Mouse (Mus musculus) large intestine, adult 2 months (tissue): Measurements from ENCODE around the gene Ces1a. TPM values are rescaled to one million over a fixed set of nuclear protein-coding genes. Genes with fewer than 3 reads are reported as not detected.

Source experiments
- DNase-seq: peaks from one replicate; pipeline ENCODE4 v3.0.0-alpha.2; 2012; ENCODE audit warnings: low read depth, low spot score
- WGBS: fragments of 180-500 bp; shearing (Covaris S2); methylation state at CpG from one replicate; pipeline ENCODE4 v1.1.7; 2018; 5-methylcytosine and 5-hydroxymethylcytosine counted together
- polyA plus RNA-seq: library from polyadenylated mRNA; depleted of rRNA; stranded (reverse); fragments of >200 nt; gene quantifications from 2 replicates; pipeline ENCODE4 v1.2.3, GENCODE M21; 2012; rRNA removed

Ces1a gene
- polyA plus RNA-seq, 1 experiment = not detected

DNA sequence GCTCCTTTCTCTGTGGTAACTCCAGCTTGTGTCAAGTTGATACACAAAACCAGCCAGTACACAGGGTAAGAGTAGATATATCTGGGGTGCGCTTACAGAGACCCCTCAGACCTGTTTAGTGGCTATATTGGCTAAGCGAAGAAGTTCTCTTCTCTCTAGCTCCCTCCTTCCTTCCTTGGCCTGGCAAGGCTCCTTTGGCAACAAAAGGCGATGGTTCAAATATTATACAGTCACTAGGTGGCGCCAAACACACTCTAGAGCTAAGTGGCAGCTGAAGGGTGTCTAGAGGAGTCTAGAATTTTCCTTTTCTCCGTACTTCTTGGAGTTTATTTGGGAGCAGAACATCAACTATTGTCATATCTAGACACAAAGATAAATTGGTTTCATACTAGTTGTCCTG lies 37.7 kb downstream of the Ces1a start:
- 20% methylated on average over 5 of the region's 5 CpGs for WGBS
- DNase-seq = peak; percentile 25

DNA sequence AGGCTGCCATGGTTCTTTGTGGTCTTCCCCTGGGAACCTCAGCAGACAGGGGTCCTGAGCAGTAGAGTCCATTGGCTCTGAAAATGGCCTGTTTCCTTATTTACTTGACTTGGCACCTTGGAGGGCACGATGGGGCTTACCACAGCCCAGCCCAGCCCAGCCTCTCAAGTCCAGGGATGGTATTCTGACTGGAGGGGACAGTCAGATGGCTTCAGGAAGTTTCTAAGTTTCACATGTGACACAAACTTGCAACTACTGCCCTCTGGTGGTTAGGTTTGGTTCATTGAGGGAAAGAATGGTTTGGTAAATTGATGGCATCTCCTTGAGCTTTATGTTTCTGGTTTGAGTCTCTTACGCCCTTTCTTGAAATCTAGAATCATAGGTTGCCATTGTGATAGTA lies 49.4 kb downstream of the Ces1a start:
- 34% methylated on average over 2 of the region's 2 CpGs for WGBS
- DNase-seq = peak; percentile 38

DNA sequence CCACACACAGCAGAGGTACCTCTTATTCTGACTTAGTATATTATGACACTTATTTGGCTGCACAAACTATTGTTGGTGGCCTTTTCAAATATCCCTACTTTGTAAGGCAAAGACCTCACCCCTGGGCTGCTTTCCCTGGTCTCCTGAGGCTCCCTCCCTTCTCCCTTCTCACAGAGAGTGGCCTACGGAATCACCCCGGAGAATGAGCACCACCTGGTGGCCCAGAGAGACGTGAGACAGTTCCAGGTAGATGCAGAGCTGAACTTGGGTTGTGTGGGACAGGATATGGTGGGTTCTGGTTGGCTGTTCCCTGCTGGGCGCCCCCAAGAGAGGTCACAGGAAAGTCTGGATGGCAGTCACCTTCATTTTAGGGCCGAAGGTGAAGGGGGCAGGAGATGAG lies 51.2 kb downstream of the Ces1a start:
- DNase-seq = no peak
- WGBS = 21% methylated on average over 5 of the region's 5 CpGs

DNA sequence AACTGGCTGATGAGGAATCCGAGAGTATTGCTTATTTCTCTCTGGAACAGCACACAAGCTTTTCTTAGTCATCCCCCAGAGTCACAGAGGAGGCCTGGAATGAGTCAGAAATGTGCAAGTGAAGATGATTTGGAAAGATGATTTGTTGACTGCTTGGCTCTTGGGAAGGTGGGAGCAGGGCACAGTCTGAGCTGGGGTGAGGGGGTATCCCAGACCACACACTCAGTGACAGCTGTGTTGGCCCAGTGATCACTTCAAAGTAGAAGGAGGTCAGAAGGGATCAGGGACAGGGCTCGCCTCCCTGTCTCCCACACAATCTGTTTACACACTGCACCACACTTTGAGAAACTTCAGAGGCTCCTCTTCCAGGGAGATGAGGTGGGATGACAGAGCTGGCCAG lies 63.6 kb downstream of the Ces1a start:
- no peak for DNase-seq
- WGBS = 52% methylated on average over 2 of the region's 2 CpGs

DNA sequence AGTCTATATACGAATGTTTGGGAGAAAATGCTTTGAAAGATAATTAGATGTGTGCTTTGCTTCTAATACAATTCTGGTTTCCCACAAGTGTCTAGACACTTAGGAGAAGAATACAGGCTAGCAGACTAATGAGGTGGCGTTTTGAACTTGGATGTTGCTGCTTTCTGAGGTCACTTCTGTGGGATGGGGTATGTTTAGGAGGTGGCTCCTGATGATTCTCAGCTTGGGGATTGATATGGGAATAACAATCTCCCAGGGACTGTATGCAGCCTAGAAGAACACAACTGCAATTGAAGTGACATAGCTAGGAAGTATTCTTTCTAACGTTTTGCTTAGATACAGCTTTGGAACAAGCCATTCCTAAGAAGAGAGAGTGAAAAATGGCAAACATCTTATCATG lies 65.5 kb downstream of the Ces1a start:
- WGBS = 80% methylated on average over 3 of the region's 3 CpGs
- no peak for DNase-seq

DNA sequence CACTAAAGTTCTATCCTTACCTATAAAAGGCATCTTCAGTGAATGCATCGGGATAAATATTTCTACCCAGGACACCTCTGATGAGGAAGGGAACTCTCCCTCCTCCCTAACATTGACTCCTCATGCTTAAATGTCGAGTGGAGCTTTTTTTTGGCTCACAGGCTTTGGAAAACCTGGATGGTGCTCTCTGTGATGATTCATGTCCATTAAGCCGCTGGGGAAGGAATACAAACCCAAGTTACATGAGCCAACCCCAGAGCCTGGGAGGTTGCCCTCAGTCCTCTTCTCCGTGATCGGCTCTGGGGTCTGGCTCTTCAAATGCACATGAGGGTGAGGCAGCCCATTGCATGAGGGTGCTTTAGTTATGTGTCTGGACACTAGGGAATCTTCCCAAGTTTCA lies 71.3 kb downstream of the Ces1a start:
- no peak for DNase-seq
- 71% methylated on average over 5 of the region's 5 CpGs for WGBS

DNA sequence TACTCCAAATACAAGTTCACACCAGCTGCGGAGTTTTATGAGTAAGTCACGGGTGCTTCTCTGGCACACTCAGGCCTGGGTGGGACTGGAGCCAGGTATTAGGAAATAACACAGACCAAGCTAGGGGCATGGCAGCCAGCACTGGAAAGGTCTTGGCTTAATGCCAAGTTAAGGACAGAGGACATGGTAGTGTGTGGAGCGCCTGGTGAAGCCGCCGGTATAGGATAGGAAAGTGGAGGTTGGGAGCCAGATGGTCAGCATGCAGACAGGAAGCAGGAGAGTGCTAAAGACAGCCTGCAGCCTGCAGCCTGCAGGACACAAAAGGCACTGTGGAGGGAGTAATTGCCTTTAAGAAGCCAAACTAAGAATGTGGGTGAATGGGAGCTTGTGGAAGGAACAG lies 75.0 kb downstream of the Ces1a start:
- DNase-seq = no peak
- WGBS = 20% methylated on average over 5 of the region's 5 CpGs

Other genes starting within 250 kb of the Ces1a start
- 39.7 and 52.6 TPM in 2 replicates for gene Mmp2, start 220.9 kb downstream of the Ces1a start, polyA plus RNA-seq
- 2.8 and 3.5 TPM in 2 replicates for gene Lpcat2, start 192.9 kb downstream of the Ces1a start, polyA plus RNA-seq
- 0.11 and 0.22 TPM in 2 replicates for gene Capns2, start 146.8 kb downstream of the Ces1a start, polyA plus RNA-seq
- 0.01 and 0.03 TPM in 2 replicates for gene Slc6a2, start 88.1 kb downstream of the Ces1a start, polyA plus RNA-seq
- gene Ces1b, start 31.8 kb upstream of the Ces1a start, polyA plus RNA-seq = 0.19 and 0.25 TPM in 2 replicates
- gene Ces1c, start 83.1 kb upstream of the Ces1a start, polyA plus RNA-seq = 2.5 and 4.2 TPM in 2 replicates
- gene Ces1d, start 149.6 kb upstream of the Ces1a start, polyA plus RNA-seq = 15.5 and 30.1 TPM in 2 replicates
- 2.3 and 8.1 TPM in 2 replicates for gene Ces1e, start 181.4 kb upstream of the Ces1a start, polyA plus RNA-seq
- gene Ces1f, start 231.6 kb upstream of the Ces1a start, polyA plus RNA-seq = 17.7 and 20.5 TPM in 2 replicates